Mouse (Mus musculus) ES-E14 (cell line): ENCODE data around the gene Rexo5. TPM values are rescaled to one million over a fixed set of nuclear protein-coding genes. Genes with fewer than 3 reads are reported as not detected.

ENCODE experiments used
- DNase-seq: peaks from one replicate; pipeline ENCODE4 v3.0.0-alpha.2; 2013; ENCODE audit warnings: low read depth, low spot score
- H3K27ac ChIP-seq: 2 replicates; pipeline ENCODE4 v1.5.1; 2012; ENCODE audit warnings: low read depth, mild to moderate bottlenecking, low read length, moderate library complexity, mixed read lengths; ENCODE audit not compliant: poor library complexity, insufficient read depth, severe bottlenecking
- H3K36me3 ChIP-seq: 2 replicates; pipeline ENCODE4 v1.6.1; 2012; ENCODE audit warnings: mild to moderate bottlenecking, low read length, moderate library complexity, mixed read lengths; ENCODE audit not compliant: control insufficient read depth, poor library complexity, insufficient read depth, severe bottlenecking
- H3K4me1 ChIP-seq, 2 experiments: fragments of 150-350 bp in 1 of 2; sonication (generic) in 1 of 2; 2 replicates each; pipeline ENCODE4 v1.6.1; 2012; ENCODE audit warnings: low read length in 2 of 2, mild to moderate bottlenecking in 1 of 2, mixed read lengths in 1 of 2; ENCODE audit not compliant: control insufficient read depth in 2 of 2, insufficient read depth in 2 of 2, poor library complexity in 1 of 2
- H3K4me3 ChIP-seq, 2 experiments: fragments of 150-350 bp in 1 of 2; sonication (generic) in 1 of 2; 2 replicates each; pipeline ENCODE4 v1.5.1; 2012; ENCODE audit warnings: low read length in 2 of 2, low read depth in 1 of 2, mild to moderate bottlenecking in 1 of 2, mixed read lengths in 1 of 2; ENCODE audit not compliant: insufficient read depth in 1 of 2, poor library complexity in 1 of 2, severe bottlenecking in 1 of 2
- H3K9ac ChIP-seq: 2 replicates; pipeline ENCODE4 v1.6.1; 2012; ENCODE audit warnings: low read depth, mild to moderate bottlenecking, low read length, mixed read lengths; ENCODE audit not compliant: poor library complexity, insufficient read depth, severe bottlenecking
- H3K9me3 ChIP-seq: fragments of 150-350 bp; sonication (generic); 2 replicates; pipeline ENCODE4 v1.6.1; 2012; ENCODE audit warnings: low read depth, mild to moderate bottlenecking, low read length; ENCODE audit not compliant: control insufficient read depth, insufficient read depth
- CHD2 ChIP-seq: IDR thresholded peaks from 2 replicates; pipeline ENCODE4 v1.6.1; 2014; ENCODE audit warnings: mild to moderate bottlenecking, low read depth, low read length, inconsistent platforms
- HCFC1 ChIP-seq: IDR thresholded peaks from 2 replicates; pipeline ENCODE4 v1.6.1; 2012; ENCODE audit warnings: low read length, inconsistent platforms, borderline replicate concordance; ENCODE audit not compliant: insufficient read depth
- MAFK ChIP-seq: IDR thresholded peaks from 2 replicates; pipeline ENCODE4 v1.6.1; 2014; ENCODE audit warnings: mild to moderate bottlenecking, low read depth, low read length, inconsistent platforms; ENCODE audit not compliant: insufficient read depth
- ZC3H11A ChIP-seq: IDR thresholded peaks from 2 replicates; pipeline ENCODE4 v1.6.1; 2012; ENCODE audit warnings: low read depth, mild to moderate bottlenecking, inconsistent platforms, low read length, borderline replicate concordance
- ZNF384 ChIP-seq: IDR thresholded peaks from 2 replicates; pipeline ENCODE4 v1.6.1; 2012; ENCODE audit warnings: low read depth, low read length, inconsistent platforms
- in situ Hi-C, 2 experiments: fragments of 600-800 bp; cut with MboI; formaldehyde crosslinking; loops; one replicate each; pipeline ENCODE4 v1.15.1; 2025; ENCODE audit warnings: low sequenced_read_pairs in 2 of 2, inconsistent platforms in 1 of 2; ENCODE audit not compliant: unreplicated experiment in 2 of 2
- total RNA-seq: library from RNA; depleted of rRNA; stranded (reverse); fragments of 300-350 nt; gene quantifications from 2 replicates; pipeline ENCODE4 v1.2.3, GENCODE M21; 2012

The Rexo5 gene
- total RNA-seq, 1 experiment = 15.3 TPM

- no peak for DNase-seq
- no peak for TF ChIP-seq ZC3H11A
- TF ChIP-seq CHD2 = no peak
- no peak for TF ChIP-seq MAFK
- TF ChIP-seq ZNF384 = no peak
- no peak for TF ChIP-seq HCFC1
- Histone ChIP-seq H3K4me1 (no peaks in the 10 kb centered on the region), H3K27ac (no peak overlapping the region), H3K9me3 (no peaks in the 10 kb centered on the region), H3K36me3 (no peaks in the 10 kb centered on the region; the same call in 1 of the 2 replicates), H3K9ac (no peak overlapping the region), H3K4me3 (no peak overlapping the region)
- in situ Hi-C loops = no loop called here
These were observed 86.5 kb downstream of the Rexo5 start for GRCm38 (mm10) chr7:119880345-119880744.

- H3K9me3 ChIP-seq = no peaks in the 10 kb centered on the region
- no peaks in the 10 kb centered on the region for H3K4me1 ChIP-seq
- H3K27ac ChIP-seq = no peak overlapping the region
- no peak overlapping the region for H3K9ac ChIP-seq
- in situ Hi-C loops = no loop called here
- no peaks in the 10 kb centered on the region; the same call in 1 of the 2 replicates for H3K36me3 ChIP-seq
- no peak for DNase-seq
- TF ChIP-seq CHD2 (no peak), MAFK (no peak), HCFC1 (no peak), ZC3H11A (no peak), ZNF384 (no peak)
- H3K4me3 ChIP-seq = no peak overlapping the region
These were observed 87.4 kb downstream of the Rexo5 start for GRCm38 (mm10) chr7:119881229-119881628.

- no peaks in the 10 kb centered on the region for H3K9me3 ChIP-seq
- in situ Hi-C loops = no loop called here
- no peak overlapping the region for H3K9ac ChIP-seq
- DNase-seq = no peak
- peaks cover 3 to 5% of the 10 kb centered on the region in 2 experiments; a peak in 2 of 4 replicates for H3K4me1 ChIP-seq
- TF ChIP-seq HCFC1 = no peak
- TF ChIP-seq ZNF384 = no peak
- TF ChIP-seq CHD2 = no peak
- TF ChIP-seq ZC3H11A = no peak
- TF ChIP-seq MAFK = no peak
- no peaks in the 10 kb centered on the region; the same call in 1 of the 2 replicates for H3K36me3 ChIP-seq
- no peak overlapping the region for H3K27ac ChIP-seq
- H3K4me3 ChIP-seq = no peak overlapping the region
These were observed 94.1 kb downstream of the Rexo5 start for GRCm38 (mm10) chr7:119887887-119888286.

- H3K36me3 ChIP-seq = no peaks in the 10 kb centered on the region; the same call in 1 of the 2 replicates
- H3K4me1 ChIP-seq = peaks cover 3 to 8% of the 10 kb centered on the region in 2 experiments
- H3K4me3 ChIP-seq = no peak overlapping the region
- H3K9me3 ChIP-seq = no peaks in the 10 kb centered on the region
- no peak overlapping the region for H3K27ac ChIP-seq
- in situ Hi-C loops = no loop called here
- TF ChIP-seq ZNF384 (no peak), MAFK (no peak), HCFC1 (no peak), CHD2 (no peak), ZC3H11A (no peak)
- no peak for DNase-seq
- no peak overlapping the region for H3K9ac ChIP-seq
These were observed 98.4 kb downstream of the Rexo5 start for GRCm38 (mm10) chr7:119892198-119892597.

GRCm38 (mm10) chr7:119892742-119893141 is 98.9 kb downstream of the Rexo5 start:
- TF ChIP-seq ZC3H11A (no peak), ZNF384 (no peak), CHD2 (no peak), MAFK (no peak), HCFC1 (no peak)
- H3K4me3 ChIP-seq = no peak overlapping the region
- H3K27ac ChIP-seq = no peak overlapping the region
- no peak overlapping the region for H3K9ac ChIP-seq
- peaks cover 3 to 11% of the 10 kb centered on the region in 2 experiments for H3K4me1 ChIP-seq
- in situ Hi-C loops = no loop called here
- H3K36me3 ChIP-seq = no peaks in the 10 kb centered on the region
- DNase-seq = no peak
- no peaks in the 10 kb centered on the region for H3K9me3 ChIP-seq
